Mouse (Mus musculus) brain, embryonic 14.5 days (tissue): ENCODE measurements around the gene Zfx.

Source experiments
- CTCF ChIP-seq: fragments of 200-500 bp; IDR thresholded peaks from 2 replicates; pipeline ENCODE4 v1.5.1; 2012; ENCODE audit warnings: inconsistent platforms, mild to moderate bottlenecking, moderate library complexity, borderline replicate concordance; ENCODE audit not compliant: insufficient read depth, insufficient read length; ENCODE audit errors: extremely low read depth
- POLR2A ChIP-seq: fragments of 200-500 bp; IDR thresholded peaks from 2 replicates; pipeline ENCODE4 v1.6.1; 2012; ENCODE audit warnings: mild to moderate bottlenecking, inconsistent platforms, borderline replicate concordance; ENCODE audit not compliant: poor library complexity, insufficient read depth, insufficient read length, severe bottlenecking; ENCODE audit errors: extremely low read depth

- TF ChIP-seq CTCF (0 out of 2 replicates have a peak, but pooled peaks have one; percentile 1), POLR2A (no peak)
Observed at GRCm38 (mm10) chrX:94121866-94122708, 1.4 kb downstream of the Zfx start.
